Comparison of ENCODE assay signal across 8 mouse cellular contexts in the genomic region with DNA sequence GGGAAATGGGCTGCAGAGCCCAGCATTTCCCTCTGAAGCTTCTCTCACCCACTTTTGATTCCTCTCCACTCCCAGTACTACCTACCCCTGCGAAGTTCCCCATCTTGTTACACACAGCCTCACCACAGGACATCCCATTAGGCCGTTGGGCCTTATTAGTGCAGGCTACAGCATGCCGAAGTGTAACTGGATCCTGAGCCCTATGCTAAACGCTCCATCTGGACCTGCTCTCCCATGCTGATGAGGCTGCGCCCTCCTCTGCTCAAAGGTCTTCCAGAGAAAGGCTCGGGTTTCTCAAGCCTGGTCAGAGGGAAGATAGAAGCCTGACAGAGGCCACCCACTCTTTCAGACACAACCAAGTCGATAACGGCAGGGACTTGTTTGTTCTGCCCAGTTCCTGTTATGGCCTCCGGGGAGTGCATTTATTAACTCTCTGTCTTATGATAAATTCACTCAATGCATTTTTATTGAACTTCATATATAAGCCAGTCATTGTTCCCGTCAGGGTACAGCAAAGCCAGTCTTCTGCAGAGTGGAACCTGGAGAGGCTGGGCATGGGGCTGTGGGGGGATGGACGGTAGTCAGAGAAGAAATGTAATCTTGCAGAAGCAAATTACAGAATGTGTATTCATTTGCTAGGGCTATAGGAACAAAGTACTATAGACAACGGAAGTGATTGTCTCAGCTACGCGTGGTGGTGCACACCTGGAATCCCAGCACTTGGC.
DNase-seq lines count a peak whose midpoint lies in the region; ATAC-seq and TF ChIP-seq lines count a peak whose summit lies in the region.

No protein-coding gene starts in this region.

- no peak overlapping the region for H3K9ac ChIP-seq in heart, embryonic 16.5 days (ENCODE audit: low read length)
- no peak overlapping the region for H3K9ac ChIP-seq in midbrain, embryonic 12.5 days (replicated peaks)

- no peak for DNase-seq in heart, adult 8-10 months (ENCODE audit: low spot score)
- peak; percentile 83 for DNase-seq in embryo, embryonic 11 days
- DNase-seq in adrenal gland, postnatal 4 days (ENCODE audit: low spot score in 2 of 2) = no peak
- no peak for DNase-seq in lung, adult 2 months

- H3K27me3 ChIP-seq in heart, embryonic 16.5 days (ENCODE audit: control insufficient read depth, insufficient read depth, low read length) = no peaks in the 10 kb centered on the region; the same call in 1 of the 2 replicates
- no peaks in the 10 kb centered on the region; the same call in none of the 2 replicates for H3K27me3 ChIP-seq in midbrain, embryonic 12.5 days

- no peaks in the 10 kb centered on the region for H3K36me3 ChIP-seq in heart, embryonic 16.5 days (ENCODE audit: control insufficient read depth, insufficient read depth)
- H3K36me3 ChIP-seq in midbrain, embryonic 12.5 days = no peaks in the 10 kb centered on the region

- TF ChIP-seq POLR2A in lung, adult 2 months (IDR thresholded peaks at IDR 0.05; ENCODE audit: borderline replicate concordance, extremely low read depth, low read depth, low read length) = no peak

- no peak overlapping the region for H3K4me2 ChIP-seq in heart, embryonic 16.5 days (ENCODE audit: low read depth, low read length)
- H3K4me2 ChIP-seq in midbrain, embryonic 12.5 days (replicated peaks) = no peak overlapping the region

- TF ChIP-seq CTCF in lung, adult 2 months (IDR thresholded peaks at IDR 0.05; ENCODE audit: insufficient read depth, low read length) = no peak

- H3K9me3 ChIP-seq in heart, embryonic 16.5 days (replicated peaks; ENCODE audit: control insufficient read depth, low read length) = no peaks in the 10 kb centered on the region
- no peaks in the 10 kb centered on the region for H3K9me3 ChIP-seq in midbrain, embryonic 12.5 days

- ATAC-seq in heart, embryonic 16.5 days (replicated peaks; ENCODE audit: extremely low read depth, insufficient read depth, low FRiP score) = peak; percentile 45; the same call in 1 of the 2 replicates
- peak; percentile 30 to 42; a peak in 1 of 4 replicates for ATAC-seq in hematopoietic stem cell, adult 5-6 weeks (replicated peaks in 1 of 2; ENCODE audit: insufficient read depth in 1 of 2, low FRiP score in 2 of 2, low TSS enrichment in 1 of 2, low read depth in 1 of 2, poor library complexity in 2 of 2, severe bottlenecking in 2 of 2)
- peak; percentile 81 for ATAC-seq in midbrain, embryonic 12.5 days (ENCODE audit: low FRiP score, low read depth)
- no peak for ATAC-seq in activated CD4-positive, CD25-positive, alpha-beta regulatory T cell, adult 4 months

- 41% methylated on average over 14 of the region's 14 CpGs for WGBS in heart, embryonic 16.5 days
- 40% methylated on average over 14 of the region's 14 CpGs for WGBS in midbrain, embryonic 12.5 days
- WGBS in lung, adult 2 months = 51% methylated on average over 14 of the region's 14 CpGs

- peaks cover 2% of the 10 kb centered on the region; the same call in 1 of the 2 replicates for H3K4me1 ChIP-seq in heart, embryonic 16.5 days (ENCODE audit: control insufficient read depth, insufficient read depth, low read length)
- peaks cover 18% of the 10 kb centered on the region for H3K4me1 ChIP-seq in midbrain, embryonic 12.5 days
- H3K4me1 ChIP-seq in lung, adult 2 months (ENCODE audit: control insufficient read depth, insufficient read depth, low read length) = no peaks in the 10 kb centered on the region

- no peak overlapping the region for H3K4me3 ChIP-seq in heart, embryonic 16.5 days (ENCODE audit: low read length)
- H3K4me3 ChIP-seq in midbrain, embryonic 12.5 days = no peak overlapping the region
- H3K4me3 ChIP-seq in lung, adult 2 months (replicated peaks; ENCODE audit: extremely low read depth, low read depth, low read length) = no peak overlapping the region

- H3K27ac ChIP-seq in heart, embryonic 16.5 days (ENCODE audit: low read length) = no peak overlapping the region
- H3K27ac ChIP-seq in midbrain, embryonic 12.5 days (replicated peaks) = no peak overlapping the region
